Mouse (Mus musculus) hindbrain, postnatal 0 days (tissue): ENCODE measurements around the gene Eef1g. TPM values are rescaled to one million over a fixed set of nuclear protein-coding genes. Genes with fewer than 3 reads are reported as not detected.
"Not testable (repeated sequence)": the region's sequence is repeated elsewhere in the genome, so short reads cannot be mapped to it uniquely, and the experiment has no call there.

ENCODE experiments used
- ATAC-seq: fragments of 200-750 bp; cut with Nextera tagmentation; 2 replicates; pipeline ENCODE4 v1.8.0; 2017; ENCODE audit warnings: mild to moderate bottlenecking, moderate TSS enrichment, moderate library complexity
- DNase-seq: peaks from one replicate; pipeline ENCODE4 v3.0.0-alpha.2; 2015; ENCODE audit warnings: low spot score
- H3K27ac ChIP-seq: fragments of 300-500 bp; sonication (generic); 2 replicates; pipeline ENCODE4 v1.5.1; 2014; ENCODE audit warnings: mild to moderate bottlenecking
- H3K27me3 ChIP-seq: fragments of 300-500 bp; sonication (generic); 2 replicates; pipeline ENCODE4 v1.6.1; 2014; ENCODE audit warnings: low read length, mixed read lengths; ENCODE audit not compliant: insufficient read depth
- H3K36me3 ChIP-seq: fragments of 300-500 bp; sonication (generic); 2 replicates; pipeline ENCODE4 v1.6.1; 2014; ENCODE audit warnings: low read length, mixed read lengths; ENCODE audit not compliant: insufficient read depth
- H3K4me1 ChIP-seq: fragments of 300-500 bp; sonication (generic); 2 replicates; pipeline ENCODE4 v1.6.1; 2014; ENCODE audit warnings: antibody characterized with exemption, low read length, mixed read lengths; ENCODE audit not compliant: insufficient read depth
- H3K4me2 ChIP-seq: fragments of 300-500 bp; sonication (generic); 2 replicates; pipeline ENCODE4 v1.6.1; 2014; ENCODE audit warnings: low read depth, mild to moderate bottlenecking, low read length, moderate library complexity, mixed read lengths
- H3K4me3 ChIP-seq: fragments of 300-500 bp; sonication (generic); 2 replicates; pipeline ENCODE4 v1.5.1; 2014; ENCODE audit warnings: low read length
- H3K9ac ChIP-seq: fragments of 300-500 bp; sonication (generic); replicated peaks from 2 replicates; pipeline ENCODE4 v1.6.1; 2014; ENCODE audit warnings: mild to moderate bottlenecking, low read length, moderate library complexity, mixed read lengths
- H3K9me3 ChIP-seq: fragments of 300-500 bp; sonication (generic); 2 replicates; pipeline ENCODE4 v1.6.1; 2016; ENCODE audit warnings: low read length, mixed read lengths
- CTCF ChIP-seq: IDR thresholded peaks from 2 replicates; pipeline ENCODE4 v1.5.1; 2016; ENCODE audit warnings: antibody characterized with exemption, control low read depth, low read depth
- WGBS: fragments of 180-500 bp; shearing (Covaris S2); extraction: QIAGEN DNeasy Blood & Tissue Kit; methylation state at CpG from one replicate; pipeline ENCODE4 v1.1.7; 2014; 5-methylcytosine and 5-hydroxymethylcytosine counted together
- polyA plus RNA-seq: library from polyadenylated mRNA; unstranded; fragments of >200 nt; fragmentation: Nextera tagmentation; extraction: Ambion mirVana; gene quantifications from 2 replicates; pipeline ENCODE4 v1.2.1, GENCODE M21; 2015
- total RNA-seq: library from RNA; depleted of rRNA; stranded (reverse); fragments of >200 nt; gene quantifications from 2 replicates; pipeline ENCODE4 v1.2.3, GENCODE M21; 2014

Eef1g gene
- total and polyA plus RNA-seq, 2 experiments from 2014 or later: 256 to 469 TPM

DNA sequence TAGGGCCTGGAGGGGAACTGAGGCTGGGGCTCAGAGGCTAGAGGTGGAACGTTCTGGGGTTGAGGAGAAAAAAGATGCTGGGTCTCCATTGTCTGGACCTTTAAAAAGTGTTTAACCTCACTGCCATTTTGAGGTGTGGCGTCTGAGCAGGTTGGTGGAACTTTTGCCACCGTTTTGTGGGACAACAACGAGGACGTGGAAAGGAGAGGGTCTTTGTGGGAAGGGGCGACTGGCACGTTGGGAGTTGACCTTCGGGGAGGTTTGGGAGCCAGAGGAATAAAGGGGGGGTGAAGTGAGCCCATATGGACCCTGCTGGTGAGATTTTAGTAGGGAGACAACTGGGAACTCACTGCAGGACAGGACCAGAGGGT lies 517 bp downstream of the Eef1g start:
- Histone ChIP-seq H3K4me3 (peak overlapping the region; percentile 80), H3K36me3 (peaks cover 53% of the 10 kb centered on the region), H3K27ac (peak overlapping the region; percentile 86), H3K27me3 (no peaks in the 10 kb centered on the region), H3K4me1 (peaks cover 6% of the 10 kb centered on the region; the same call in 1 of the 2 replicates), H3K9ac (peak overlapping the region; percentile 86), H3K9me3 (no peaks in the 10 kb centered on the region), H3K4me2 (peak overlapping the region; percentile 86)
- ATAC-seq (no peak), DNase-seq (no peak)
- WGBS: under 1% methylated on average over 8 of the region's 8 CpGs
- no peak for TF ChIP-seq CTCF

DNA sequence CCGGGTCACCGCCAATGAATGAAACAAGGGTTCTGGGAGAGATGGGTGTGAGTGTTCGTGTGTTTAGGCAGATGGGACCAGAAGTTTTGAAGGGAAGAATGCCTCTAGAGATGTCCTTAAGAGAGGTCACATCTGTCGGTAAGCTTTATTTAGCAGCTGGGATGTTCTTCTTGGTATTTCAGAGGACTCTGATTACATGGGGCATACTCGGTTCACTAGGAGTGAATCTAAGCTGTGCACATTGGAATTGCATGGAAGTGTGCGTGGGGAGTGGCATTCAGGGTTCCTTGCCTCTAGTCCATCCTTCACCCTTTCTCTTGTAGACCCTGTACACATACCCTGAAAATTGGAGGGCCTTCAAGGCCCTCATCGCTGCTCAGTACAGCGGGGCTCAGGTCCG lies 1.1 kb downstream of the Eef1g start:
- no peaks in the 10 kb centered on the region for H3K9me3 ChIP-seq
- H3K27me3 ChIP-seq: no peaks in the 10 kb centered on the region
- peaks cover 6% of the 10 kb centered on the region; the same call in 1 of the 2 replicates for H3K4me1 ChIP-seq
- H3K4me3 ChIP-seq: peak overlapping the region; percentile 80
- H3K9ac ChIP-seq: peak overlapping the region; percentile 86
- H3K27ac ChIP-seq: peak overlapping the region; percentile 86; the same call in 1 of the 2 replicates
- DNase-seq (no peak), ATAC-seq (no peak)
- WGBS: 5% methylated on average over 7 of the region's 9 CpGs
- H3K4me2 ChIP-seq: peak overlapping the region; percentile 86
- TF ChIP-seq CTCF: no peak
- peaks cover 53% of the 10 kb centered on the region for H3K36me3 ChIP-seq

DNA sequence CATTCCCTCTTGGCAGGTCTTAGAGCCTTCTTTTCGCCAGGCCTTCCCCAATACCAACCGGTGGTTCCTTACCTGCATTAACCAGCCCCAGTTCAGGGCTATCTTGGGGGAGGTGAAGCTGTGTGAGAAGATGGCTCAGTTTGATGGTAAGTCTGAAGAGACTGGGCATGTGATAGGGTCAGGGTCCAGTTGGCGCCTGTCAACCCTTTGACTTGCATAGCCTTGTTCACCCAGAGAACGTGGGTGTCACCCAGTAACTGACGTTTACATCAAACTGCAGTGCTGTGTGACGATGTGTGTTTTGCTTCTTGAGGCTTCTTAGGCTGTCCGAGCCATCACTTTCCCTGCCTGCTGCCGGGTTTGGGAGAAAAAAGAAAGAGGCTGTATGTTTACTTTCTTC lies 5.7 kb downstream of the Eef1g start:
- not testable (repeated sequence) for H3K4me3 ChIP-seq, H3K27me3 ChIP-seq, H3K4me2 ChIP-seq, H3K9me3 ChIP-seq, ATAC-seq, H3K27ac ChIP-seq, H3K9ac ChIP-seq, DNase-seq, H3K4me1 ChIP-seq
- peaks cover 48% of the 10 kb centered on the region for H3K36me3 ChIP-seq
- 93% methylated on average over 8 of the region's 8 CpGs for WGBS

DNA sequence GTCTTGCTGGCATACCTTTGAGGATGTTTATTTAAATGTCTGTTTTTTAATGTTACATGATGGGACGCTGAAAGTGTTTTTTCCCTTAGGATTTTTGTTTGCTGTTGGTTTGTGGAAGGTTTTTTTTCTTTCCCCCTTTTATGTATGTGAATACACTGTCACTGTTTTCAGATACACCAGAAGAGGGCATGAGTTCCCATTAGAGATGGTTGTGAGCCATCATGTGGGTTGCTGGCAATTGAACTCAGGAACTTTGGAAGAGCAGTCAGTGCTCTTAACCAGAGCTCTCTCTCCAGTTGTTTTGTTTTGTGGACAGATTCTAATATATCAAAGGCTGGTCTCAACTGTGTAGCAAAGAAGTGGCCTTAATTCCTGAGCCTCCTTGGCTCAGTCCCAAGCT lies 7.8 kb downstream of the Eef1g start:
- ATAC-seq (no peak), DNase-seq (no peak)
- Histone ChIP-seq H3K4me1 (no peaks in the 10 kb centered on the region), H3K36me3 (peaks cover 60% of the 10 kb centered on the region), H3K4me2 (no peak overlapping the region), H3K27ac (no peak overlapping the region), H3K4me3 (no peak overlapping the region), H3K27me3 (no peaks in the 10 kb centered on the region), H3K9ac (no peak overlapping the region), H3K9me3 (no peaks in the 10 kb centered on the region)
- peak; percentile 21 for TF ChIP-seq CTCF
- 92% methylated on average over 1 of the region's 1 CpGs for WGBS

DNA sequence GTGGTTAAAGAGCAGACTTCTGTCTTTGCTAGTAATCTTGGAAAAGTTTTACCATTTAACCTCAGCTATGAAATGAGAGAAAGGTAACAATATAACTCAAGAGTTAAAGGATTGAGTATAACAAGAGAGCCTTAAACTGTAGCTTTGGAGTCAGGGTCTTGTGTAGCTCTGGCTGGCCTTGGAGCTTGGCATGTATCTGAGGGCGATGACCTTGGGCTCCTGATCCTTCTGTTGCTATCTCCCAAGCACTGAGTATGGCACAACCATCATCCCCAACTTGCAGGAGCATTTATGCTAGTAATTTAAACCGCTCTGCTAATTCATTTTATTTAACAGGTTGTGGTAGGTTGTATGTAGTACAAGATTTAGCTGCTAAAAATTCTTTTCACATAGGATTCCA lies 8.7 kb downstream of the Eef1g start:
- Histone ChIP-seq H3K9me3 (no peaks in the 10 kb centered on the region), H3K4me3 (no peak overlapping the region), H3K4me2 (no peak overlapping the region), H3K27ac (no peak overlapping the region), H3K36me3 (peaks cover 59% of the 10 kb centered on the region), H3K27me3 (no peaks in the 10 kb centered on the region), H3K4me1 (no peaks in the 10 kb centered on the region), H3K9ac (no peak overlapping the region)
- DNase-seq (no peak), ATAC-seq (no peak)
- TF ChIP-seq CTCF: no peak
- WGBS: 99% methylated on average over 2 of the region's 2 CpGs

DNA sequence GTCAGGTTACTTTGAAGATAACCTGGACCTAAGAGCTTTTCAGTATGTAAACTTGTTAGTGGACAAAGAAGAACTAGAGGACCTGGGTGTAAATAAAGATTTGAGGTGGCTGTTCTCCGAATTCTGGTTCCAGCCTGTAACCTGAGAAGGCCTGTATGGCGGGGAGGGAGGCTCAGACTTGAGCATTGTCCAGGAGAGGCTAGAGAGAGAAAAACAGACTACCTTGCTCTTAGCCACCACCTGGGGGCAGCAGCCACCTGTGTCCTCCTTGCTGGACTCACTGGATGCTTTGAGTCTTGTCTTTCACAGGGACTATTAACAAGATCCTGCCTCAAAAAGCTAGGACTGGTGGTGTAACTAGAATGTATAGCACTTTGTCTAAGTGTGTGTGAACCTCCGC lies 9.7 kb downstream of the Eef1g start:
- no peaks in the 10 kb centered on the region for H3K4me1 ChIP-seq
- TF ChIP-seq CTCF: peak; percentile 85
- H3K9ac ChIP-seq: no peak overlapping the region
- DNase-seq: peak; percentile 74
- H3K4me2 ChIP-seq: no peak overlapping the region
- no peaks in the 10 kb centered on the region for H3K9me3 ChIP-seq
- H3K27ac ChIP-seq: no peak overlapping the region
- H3K4me3 ChIP-seq: no peak overlapping the region
- peak; percentile 81 for ATAC-seq
- 55% methylated on average over 3 of the region's 3 CpGs for WGBS
- no peaks in the 10 kb centered on the region for H3K27me3 ChIP-seq
- H3K36me3 ChIP-seq: peaks cover 49% of the 10 kb centered on the region

DNA sequence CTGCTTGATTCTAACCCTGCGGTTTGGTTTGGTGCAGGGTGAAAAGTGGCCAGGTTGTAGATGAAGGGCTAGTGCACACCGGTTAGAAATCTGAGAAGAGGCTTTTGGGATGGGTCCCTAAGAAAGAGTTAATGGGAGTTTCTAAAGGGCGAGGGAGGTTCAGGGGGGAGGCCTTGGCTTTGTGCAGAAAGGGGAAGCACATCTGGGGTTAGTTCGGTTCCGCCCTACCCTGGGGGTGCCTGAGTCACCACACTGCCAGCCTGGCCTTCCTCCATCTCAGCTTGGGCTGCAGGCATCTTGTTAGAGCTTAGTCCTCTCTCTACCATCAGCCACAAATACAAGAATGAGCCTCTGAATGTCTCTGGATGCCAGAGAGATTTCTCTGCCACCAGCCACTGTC lies 13.9 kb downstream of the Eef1g start:
- peaks cover 7% of the 10 kb centered on the region; the same call in 1 of the 2 replicates for H3K4me1 ChIP-seq
- no peak overlapping the region for H3K4me3 ChIP-seq
- ATAC-seq (no peak), DNase-seq (no peak)
- H3K36me3 ChIP-seq: peaks cover 16% of the 10 kb centered on the region; the same call in 1 of the 2 replicates
- 55% methylated on average over 5 of the region's 5 CpGs for WGBS
- no peak overlapping the region for H3K27ac ChIP-seq
- H3K9ac ChIP-seq: no peak overlapping the region
- no peaks in the 10 kb centered on the region for H3K27me3 ChIP-seq
- no peak overlapping the region for H3K4me2 ChIP-seq
- TF ChIP-seq CTCF: no peak
- H3K9me3 ChIP-seq: no peaks in the 10 kb centered on the region
